Mouse (Mus musculus): Measurements from ENCODE around the gene Slc7a8. TPM values are rescaled to one million over a fixed set of nuclear protein-coding genes. Genes with fewer than 3 reads are reported as not detected.
A peak's percentile ranks its signal among the peaks of the same experiment; 100 is the strongest.

Gene Slc7a8
- polyA plus RNA-seq, 1 experiment from 2014 or later = 5.0 TPM

- no peak overlapping the region for H3K9ac ChIP-seq
- H3K4me1 ChIP-seq = peaks cover 11% of the 10 kb centered on the region; the same call in 1 of the 2 replicates
- no peaks in the 10 kb centered on the region for H3K9me3 ChIP-seq
- no peak for ATAC-seq (ENCODE audit: insufficient number of reproducible peaks, low FRiP score, low TSS enrichment, low read depth)
- 88% methylated on average over 9 of the region's 9 CpGs for WGBS
- no peak overlapping the region for H3K4me3 ChIP-seq
- H3K27me3 ChIP-seq = no peaks in the 10 kb centered on the region
- H3K4me2 ChIP-seq = no peak overlapping the region
- no peaks in the 10 kb centered on the region for H3K36me3 ChIP-seq
- H3K27ac ChIP-seq = no peak overlapping the region
Measured at GRCm38 (mm10) chr14:54709054-54709453, 72.7 kb downstream of the Slc7a8 start.

- no peak for ATAC-seq (ENCODE audit: insufficient number of reproducible peaks, low FRiP score, low TSS enrichment, low read depth)
Measured at GRCm38 (mm10) chr14:54706589-54707320, 75.0 kb downstream of the Slc7a8 start.

DNA sequence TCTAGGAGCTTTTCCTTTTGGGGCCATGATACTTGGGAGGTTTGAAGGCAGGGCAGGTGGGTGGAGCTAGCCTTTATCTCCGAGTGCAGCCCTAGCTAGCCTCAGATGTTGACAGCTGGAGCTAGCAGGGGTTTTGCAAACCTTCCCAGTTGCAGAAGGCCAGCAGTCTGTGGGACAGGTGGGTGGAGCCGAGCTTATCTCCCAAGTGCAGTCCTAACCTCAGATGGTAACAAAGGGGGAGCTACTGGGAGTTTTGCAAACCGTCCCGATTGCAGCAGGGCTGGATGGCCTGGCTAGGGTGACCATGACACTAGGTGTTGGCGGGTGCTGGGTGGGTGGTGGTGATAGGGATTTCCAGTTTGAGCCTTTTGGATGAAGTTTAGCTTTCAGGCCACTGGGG is 75.9 kb downstream of the Slc7a8 start:
- Histone ChIP-seq H3K36me3 (no peaks in the 10 kb centered on the region), H3K4me2 (no peak overlapping the region), H3K9me3 (no peaks in the 10 kb centered on the region), H3K9ac (no peak overlapping the region), H3K4me3 (no peak overlapping the region), H3K27ac (no peak overlapping the region), H3K27me3 (peaks cover 14% of the 10 kb centered on the region), H3K4me1 (peaks cover 9% of the 10 kb centered on the region; the same call in 1 of the 2 replicates)
- no peak for ATAC-seq (ENCODE audit: insufficient number of reproducible peaks, low FRiP score, low TSS enrichment, low read depth)
- 47% methylated on average over 5 of the region's 5 CpGs for WGBS

More at GRCm38 (mm10) chr14:54706589-54707320, 75.0 kb downstream of the Slc7a8 start:
- Histone ChIP-seq H3K9me3 (no peaks in the 10 kb centered on the region), H3K4me3 (no peak overlapping the region), H3K27me3 (peaks cover 14% of the 10 kb centered on the region), H3K4me1 (peaks cover 9% of the 10 kb centered on the region; the same call in 1 of the 2 replicates), H3K36me3 (no peaks in the 10 kb centered on the region), H3K9ac (no peak overlapping the region), H3K27ac (no peak overlapping the region), H3K4me2 (no peak overlapping the region)
- whole genome bisulfite sequencing = 51% methylated on average over 17 of the region's 17 CpGs

DNA sequence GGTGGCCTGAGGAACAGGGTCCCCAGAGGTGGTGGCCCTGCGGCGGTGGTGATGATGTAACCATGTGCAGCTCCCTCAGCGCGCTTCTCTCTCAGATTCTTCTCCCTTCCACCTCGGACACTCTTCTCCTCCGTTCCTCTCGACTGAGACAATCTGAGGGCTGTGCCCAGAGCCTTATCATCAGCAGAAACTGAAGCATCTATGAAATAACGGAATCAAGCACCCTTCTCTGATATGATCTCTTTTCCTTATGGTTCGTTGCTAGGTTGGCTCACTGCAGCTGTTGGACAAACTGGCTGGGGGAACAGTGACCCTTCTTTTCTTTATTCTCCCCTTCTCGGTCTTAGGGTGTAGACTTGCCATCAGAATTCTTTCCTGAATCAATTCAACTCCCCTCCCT is 78.5 kb downstream of the Slc7a8 start:
- Histone ChIP-seq H3K27me3 (peaks cover 14% of the 10 kb centered on the region), H3K4me1 (peaks cover 9% of the 10 kb centered on the region; the same call in 1 of the 2 replicates), H3K36me3 (no peaks in the 10 kb centered on the region), H3K9ac (no peak overlapping the region), H3K4me3 (no peak overlapping the region), H3K4me2 (no peak overlapping the region), H3K9me3 (no peaks in the 10 kb centered on the region), H3K27ac (no peak overlapping the region)
- WGBS = 67% methylated on average over 10 of the region's 10 CpGs
- no peak for ATAC-seq (ENCODE audit: insufficient number of reproducible peaks, low FRiP score, low TSS enrichment, low read depth)

DNA sequence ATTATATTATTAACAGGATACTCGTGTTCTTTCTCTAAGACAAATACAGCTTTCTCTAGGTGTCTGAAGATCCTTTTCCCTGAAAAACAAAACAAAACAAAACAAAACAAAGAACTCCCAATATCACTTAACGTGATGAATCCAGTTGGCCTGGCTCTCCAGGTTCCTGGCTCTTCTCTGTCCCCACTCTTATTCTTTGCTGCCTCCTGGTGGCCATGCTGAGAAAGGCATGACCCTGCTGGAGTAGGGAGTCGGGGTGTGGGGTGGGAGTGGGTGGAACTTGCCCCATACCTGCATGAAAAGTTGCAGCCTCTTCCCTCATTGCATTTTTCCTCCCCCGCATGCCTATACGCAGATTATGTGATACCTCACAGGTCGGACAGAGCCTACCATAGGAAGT is 80.4 kb downstream of the Slc7a8 start:
- H3K4me2 ChIP-seq = no peak overlapping the region
- H3K27ac ChIP-seq = no peak overlapping the region
- H3K9ac ChIP-seq = no peak overlapping the region
- ATAC-seq (ENCODE audit: insufficient number of reproducible peaks, low FRiP score, low TSS enrichment, low read depth) = no peak
- no peak overlapping the region for H3K4me3 ChIP-seq
- WGBS = 10% methylated on average over 6 of the region's 6 CpGs
- H3K36me3 ChIP-seq = no peaks in the 10 kb centered on the region
- no peaks in the 10 kb centered on the region for H3K9me3 ChIP-seq
- no peaks in the 10 kb centered on the region for H3K4me1 ChIP-seq
- peaks cover 14% of the 10 kb centered on the region for H3K27me3 ChIP-seq

- H3K4me1 ChIP-seq = no peaks in the 10 kb centered on the region
- H3K27me3 ChIP-seq = peaks cover 14% of the 10 kb centered on the region
- H3K9ac ChIP-seq = no peak overlapping the region
- no peak overlapping the region for H3K4me2 ChIP-seq
- H3K9me3 ChIP-seq = no peaks in the 10 kb centered on the region
- H3K36me3 ChIP-seq = no peaks in the 10 kb centered on the region
- no peak overlapping the region for H3K27ac ChIP-seq
- ATAC-seq (ENCODE audit: insufficient number of reproducible peaks, low FRiP score, low TSS enrichment, low read depth) = no peak
- no peak overlapping the region for H3K4me3 ChIP-seq
- 35% methylated on average over 3 of the region's 3 CpGs for WGBS
Measured at GRCm38 (mm10) chr14:54699586-54699985, 82.2 kb downstream of the Slc7a8 start.

DNA sequence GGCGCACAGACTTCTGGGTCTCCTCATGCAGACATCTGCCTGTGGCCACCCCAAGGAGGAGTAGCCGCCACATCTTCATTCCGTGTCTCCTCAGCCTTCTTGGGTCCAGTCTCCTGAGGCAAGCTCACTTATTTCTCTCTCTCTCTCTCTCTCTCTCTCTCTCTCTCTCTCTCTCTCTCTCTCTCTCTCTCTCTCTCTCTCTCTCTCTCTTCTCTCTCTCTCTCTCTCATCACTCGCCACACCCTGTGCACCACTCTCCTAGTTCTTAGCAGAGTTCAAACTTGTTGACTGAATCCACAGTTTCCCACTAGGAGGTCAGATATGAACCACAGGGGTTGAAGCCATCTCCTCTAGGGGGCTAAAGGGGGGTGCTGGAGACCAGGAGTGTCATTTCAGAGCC is 83.0 kb downstream of the Slc7a8 start, which contains the start of gene Gm29776:
Gm29776 (minus strand) TSS at position 101 of the 400 bp plus-strand sequence.
- WGBS = 83% methylated on average over 4 of the region's 4 CpGs
- Histone ChIP-seq H3K36me3 (0 out of 2 replicates have a peak, but pooled peaks cover 3% of the 10 kb centered on the region), H3K9ac (no peak within 1 kb of the TSS)

GRCm38 (mm10) chr14:54696752-54697151 is 85.0 kb downstream of the Slc7a8 start:
- H3K9ac ChIP-seq = no peak overlapping the region
- H3K4me1 ChIP-seq = no peaks in the 10 kb centered on the region
- no peaks in the 10 kb centered on the region for H3K9me3 ChIP-seq
- 73% methylated on average over 4 of the region's 4 CpGs for WGBS
- peaks cover 15% of the 10 kb centered on the region; the same call in 1 of the 2 replicates for H3K36me3 ChIP-seq
- H3K27me3 ChIP-seq = no peaks in the 10 kb centered on the region
- no peak for ATAC-seq (ENCODE audit: insufficient number of reproducible peaks, low FRiP score, low TSS enrichment, low read depth)
- H3K4me2 ChIP-seq = no peak overlapping the region
- no peak overlapping the region for H3K27ac ChIP-seq
- no peak overlapping the region for H3K4me3 ChIP-seq

More for the DNA sequence above, 83.0 kb downstream of the Slc7a8 start, which contains the start of gene Gm29776:
- no peak for ATAC-seq (ENCODE audit: insufficient number of reproducible peaks, low FRiP score, low TSS enrichment, low read depth)
- no peak within 1 kb of the TSS for H3K4me2 ChIP-seq
- H3K27me3 ChIP-seq = peaks cover 14% of the 10 kb centered on the region
- H3K4me3 ChIP-seq = no peak within 1 kb of the TSS
- H3K27ac ChIP-seq = no peak within 1 kb of the TSS
- H3K4me1 ChIP-seq = no peaks in the 10 kb centered on the region
- no peaks in the 10 kb centered on the region for H3K9me3 ChIP-seq

DNA sequence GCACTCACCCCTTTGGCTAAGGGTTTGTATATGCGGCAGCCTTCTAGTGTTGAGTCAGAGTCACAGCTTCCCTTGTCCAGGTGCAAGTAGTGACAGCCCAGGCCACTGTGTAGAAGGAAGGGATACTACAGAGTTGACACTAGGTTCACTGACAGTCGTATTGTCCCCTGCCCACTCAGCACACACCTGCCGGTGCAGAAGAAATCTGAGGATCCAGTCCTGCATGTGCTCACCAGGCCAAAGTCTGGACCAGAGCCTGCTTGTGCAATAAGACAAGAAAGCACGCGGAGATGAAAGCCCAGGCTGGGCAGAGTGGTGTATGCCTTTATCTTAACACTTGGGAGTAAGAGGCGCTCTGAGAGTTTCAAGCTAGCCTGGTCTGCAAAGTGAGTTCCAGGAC is 86.7 kb downstream of the Slc7a8 start:
- H3K27ac ChIP-seq = no peak overlapping the region
- peaks cover 26% of the 10 kb centered on the region for H3K36me3 ChIP-seq
- H3K4me2 ChIP-seq = no peak overlapping the region
- H3K9ac ChIP-seq = no peak overlapping the region
- H3K4me1 ChIP-seq = no peaks in the 10 kb centered on the region
- H3K9me3 ChIP-seq = no peaks in the 10 kb centered on the region
- WGBS = 76% methylated on average over 6 of the region's 6 CpGs
- no peak for ATAC-seq (ENCODE audit: insufficient number of reproducible peaks, low FRiP score, low TSS enrichment, low read depth)
- H3K27me3 ChIP-seq = no peaks in the 10 kb centered on the region
- H3K4me3 ChIP-seq = no peak overlapping the region

- Histone ChIP-seq H3K4me1 (peaks cover 16% of the 10 kb centered on the region), H3K27ac (peak overlapping the region; percentile 97), H3K9ac (peak overlapping the region; percentile 97), H3K9me3 (no peaks in the 10 kb centered on the region), H3K4me2 (peak overlapping the region; percentile 49), H3K27me3 (no peaks in the 10 kb centered on the region), H3K36me3 (peaks cover 35% of the 10 kb centered on the region), H3K4me3 (peak overlapping the region; percentile 85)
- ATAC-seq (ENCODE audit: insufficient number of reproducible peaks, low FRiP score, low TSS enrichment, low read depth) = no peak
- WGBS = 4% methylated on average over 8 of the region's 8 CpGs
Measured at GRCm38 (mm10) chr14:54687251-54687650, 94.5 kb downstream of the Slc7a8 start.

DNA sequence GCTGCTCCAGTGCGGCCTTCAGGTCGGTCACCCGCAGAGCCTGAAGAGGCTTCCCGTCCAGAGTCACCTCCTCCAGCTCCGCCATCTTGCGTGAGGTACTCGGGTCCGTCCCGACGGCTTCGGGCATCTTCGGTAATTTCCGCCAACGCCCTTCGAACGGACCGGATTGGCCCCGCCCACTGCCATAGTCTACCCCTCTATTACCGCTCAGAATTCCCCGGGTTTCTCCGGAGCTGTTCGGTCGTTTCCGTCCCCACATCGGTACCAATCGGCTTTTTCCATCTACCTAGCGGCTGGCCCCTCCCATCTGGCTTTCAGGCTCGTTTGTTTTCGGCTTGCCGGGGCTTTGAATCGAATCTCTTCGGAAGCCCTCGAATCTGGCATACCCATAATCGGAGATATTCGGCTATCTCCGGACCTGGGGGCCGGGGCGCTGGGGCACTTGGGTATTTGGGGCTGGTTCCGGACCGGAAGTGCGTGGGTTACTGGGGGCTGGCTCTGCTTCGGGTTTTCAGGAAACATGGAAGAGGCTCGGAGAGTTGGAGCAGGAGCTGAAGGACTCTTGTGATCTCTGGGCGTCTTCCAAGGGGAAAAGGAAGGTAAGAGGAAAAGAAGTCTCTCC is 95.1 kb downstream of the Slc7a8 start, which contains the start of gene Acin1:
Acin1 (minus strand) TSS at position 410 of the 622 bp plus-strand sequence.
- peaks cover 35% of the 10 kb centered on the region for H3K36me3 ChIP-seq
- under 1% methylated on average over 44 of the region's 44 CpGs for WGBS
- H3K27me3 ChIP-seq = no peaks in the 10 kb centered on the region
- H3K9ac ChIP-seq = peak within 1 kb of the TSS; percentile 97
- peak; percentile 98 for ATAC-seq (ENCODE audit: insufficient number of reproducible peaks, low FRiP score, low TSS enrichment, low read depth)
- H3K4me2 ChIP-seq = peak within 1 kb of the TSS; percentile 49
- peaks cover 16% of the 10 kb centered on the region for H3K4me1 ChIP-seq
- H3K27ac ChIP-seq = peak within 1 kb of the TSS; percentile 97
- H3K9me3 ChIP-seq = no peaks in the 10 kb centered on the region
- H3K4me3 ChIP-seq = peak within 1 kb of the TSS; percentile 85

- under 1% methylated on average over 41 of the region's 41 CpGs for WGBS
- H3K27ac ChIP-seq = peak within 1 kb of the TSS; percentile 97
- ATAC-seq (ENCODE audit: insufficient number of reproducible peaks, low FRiP score, low TSS enrichment, low read depth) = peak; percentile 72
- H3K36me3 ChIP-seq = peaks cover 35% of the 10 kb centered on the region
- peak within 1 kb of the TSS; percentile 49 for H3K4me2 ChIP-seq
- no peaks in the 10 kb centered on the region for H3K27me3 ChIP-seq
- H3K9me3 ChIP-seq = no peaks in the 10 kb centered on the region
- H3K4me1 ChIP-seq = peaks cover 16% of the 10 kb centered on the region
- peak within 1 kb of the TSS; percentile 85 for H3K4me3 ChIP-seq
- H3K9ac ChIP-seq = peak within 1 kb of the TSS; percentile 97
Measured at GRCm38 (mm10) chr14:54686063-54686521, 95.7 kb downstream of the Slc7a8 start, which contains the start of gene 1700123O20Rik. Gene 1700123O20Rik (plus strand): TSS chr14:54686216.

All from limb, embryonic 15.5 days (tissue).